Comparison of ENCODE assay signal across 11 mouse cellular contexts in genomic region chr8:126162748-126163371, GRCm38 (mm10).
DNase-seq lines count a peak whose midpoint lies in the region; ATAC-seq lines count a peak whose summit lies in the region.
"Had no signal": no experiment of that assay in that cellular context is flagged by ENCODE, and none has a peak within 500 bp of the region (broad histone marks: within the 10 kb centered on the region; RNA-seq: fewer than 3 reads in every experiment).

No protein-coding gene starts in this region.

- 31% methylated on average over 11 of the region's 11 CpGs for WGBS in hindbrain, embryonic 13.5 days
- 33% methylated on average over 11 of the region's 11 CpGs for WGBS in heart, embryonic 11.5 days (ENCODE audit: insufficient replicate concordance)
- WGBS in intestine, embryonic 16.5 days = 42% methylated on average over 11 of the region's 11 CpGs

- H3K4me3 ChIP-seq in hindbrain, embryonic 13.5 days = no peak overlapping the region
- H3K4me3 ChIP-seq in heart, embryonic 11.5 days (ENCODE audit: low read depth, low read length) = no peak overlapping the region
- no peak overlapping the region for H3K4me3 ChIP-seq in intestine, embryonic 16.5 days (ENCODE audit: low read length)
- H3K4me3 ChIP-seq: liver, embryonic 13.5 days had no signal

- H3K27ac ChIP-seq in hindbrain, embryonic 13.5 days = peak overlapping the region; percentile 72
- H3K27ac ChIP-seq in heart, embryonic 11.5 days (ENCODE audit: low read depth, low read length) = no peak overlapping the region
- H3K27ac ChIP-seq in intestine, embryonic 16.5 days (ENCODE audit: low read length) = no peak overlapping the region
- H3K27ac ChIP-seq: liver, embryonic 13.5 days had no signal

- H3K27me3 ChIP-seq in hindbrain, embryonic 13.5 days = no peaks in the 10 kb centered on the region
- H3K27me3 ChIP-seq in heart, embryonic 11.5 days (ENCODE audit: control insufficient read depth, insufficient read depth, low read length) = no peaks in the 10 kb centered on the region
- H3K27me3 ChIP-seq in intestine, embryonic 16.5 days (replicated peaks; ENCODE audit: control insufficient read depth, insufficient read depth, low read length) = no peaks in the 10 kb centered on the region
- H3K27me3 ChIP-seq: liver, embryonic 13.5 days had no signal

- H3K36me3 ChIP-seq in hindbrain, embryonic 13.5 days = no peaks in the 10 kb centered on the region
- H3K36me3 ChIP-seq in heart, embryonic 11.5 days (ENCODE audit: control insufficient read depth, insufficient read depth, low read length) = no peaks in the 10 kb centered on the region
- H3K36me3 ChIP-seq in intestine, embryonic 16.5 days (ENCODE audit: control insufficient read depth, insufficient read depth, low read length) = no peaks in the 10 kb centered on the region
- H3K36me3 ChIP-seq: liver, embryonic 13.5 days had no signal

- no peak overlapping the region for H3K4me2 ChIP-seq in hindbrain, embryonic 13.5 days
- H3K4me2 ChIP-seq in heart, embryonic 11.5 days = no peak overlapping the region
- no peak overlapping the region for H3K4me2 ChIP-seq in intestine, embryonic 16.5 days (ENCODE audit: low read depth, low read length)
- H3K4me2 ChIP-seq: liver, embryonic 13.5 days had no signal

- ATAC-seq in hindbrain, embryonic 13.5 days (ENCODE audit: low FRiP score) = no peak
- ATAC-seq in CD4-positive, CD25-positive, alpha-beta regulatory T cell, adult 4 months = no peak
- ATAC-seq in heart, embryonic 11.5 days (replicated peaks; ENCODE audit: insufficient number of reproducible peaks, low FRiP score, low TSS enrichment) = no peak
- ATAC-seq in megakaryocyte, adult 5-6 weeks (ENCODE audit: poor library complexity, severe bottlenecking) = no peak
- ATAC-seq in intestine, embryonic 16.5 days = no peak

- DNase-seq in Muller cell, postnatal 12 days (ENCODE audit: inconsistent ontology term) = peak; percentile 45
- DNase-seq in cerebellum, postnatal 14 days = peak; percentile 87 to 90
- peak; percentile 69 to 82 for DNase-seq in left cerebral cortex, postnatal 14 days (ENCODE audit: low spot score in 2 of 2)
- DNase-seq: adrenal gland, adult 8-10 months; liver, embryonic 13.5 days; thymus, adult 2 months had no signal

- no peaks in the 10 kb centered on the region for H3K9me3 ChIP-seq in hindbrain, embryonic 13.5 days
- H3K9me3 ChIP-seq in heart, embryonic 11.5 days (replicated peaks; ENCODE audit: control insufficient read depth, low read length) = no peaks in the 10 kb centered on the region
- no peaks in the 10 kb centered on the region for H3K9me3 ChIP-seq in intestine, embryonic 16.5 days (ENCODE audit: control insufficient read depth, low read length)
- H3K9me3 ChIP-seq: liver, embryonic 13.5 days had no signal

- no peak overlapping the region for H3K9ac ChIP-seq in hindbrain, embryonic 13.5 days
- no peak overlapping the region for H3K9ac ChIP-seq in heart, embryonic 11.5 days (ENCODE audit: low read depth, low read length)
- H3K9ac ChIP-seq in intestine, embryonic 16.5 days (ENCODE audit: low read depth, low read length) = no peak overlapping the region
- H3K9ac ChIP-seq: liver, embryonic 13.5 days had no signal

- intact Hi-C loops in left cerebral cortex, postnatal 14 days (cut with DNase I) = no loop called here

- H3K4me1 ChIP-seq in hindbrain, embryonic 13.5 days (replicated peaks) = peaks cover 51% of the 10 kb centered on the region
- H3K4me1 ChIP-seq in heart, embryonic 11.5 days (ENCODE audit: control insufficient read depth, insufficient read depth, low read length) = no peaks in the 10 kb centered on the region; the same call in 1 of the 2 replicates
- H3K4me1 ChIP-seq in intestine, embryonic 16.5 days (ENCODE audit: control insufficient read depth, insufficient read depth, low read length) = peaks cover 5% of the 10 kb centered on the region; the same call in 1 of the 2 replicates
